Mouse (Mus musculus): ENCODE measurements around the gene Hspa2.

The Hspa2 gene

DNA sequence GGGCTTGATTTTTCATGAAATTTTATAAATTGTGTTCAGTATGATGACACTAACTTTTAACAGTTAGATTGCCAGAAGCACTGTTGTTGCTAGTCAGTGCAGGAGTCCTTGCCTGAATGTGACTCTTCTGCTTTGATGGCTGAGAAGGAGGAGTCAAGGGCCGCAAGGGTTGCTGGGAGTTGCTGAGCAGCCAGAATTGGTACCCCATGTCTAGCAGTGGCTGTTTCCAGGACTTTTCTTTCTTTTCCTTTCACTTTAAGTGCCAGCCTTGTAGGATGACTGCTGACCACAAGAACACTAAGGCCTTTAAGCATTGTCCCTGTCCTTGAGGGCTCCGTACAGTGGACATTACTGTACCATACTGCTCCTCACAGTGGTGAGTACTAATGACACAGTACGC lies 26.2 kb upstream of the Hspa2 start:
- no peak for DNase-seq (ENCODE audit: low spot score)

DNA sequence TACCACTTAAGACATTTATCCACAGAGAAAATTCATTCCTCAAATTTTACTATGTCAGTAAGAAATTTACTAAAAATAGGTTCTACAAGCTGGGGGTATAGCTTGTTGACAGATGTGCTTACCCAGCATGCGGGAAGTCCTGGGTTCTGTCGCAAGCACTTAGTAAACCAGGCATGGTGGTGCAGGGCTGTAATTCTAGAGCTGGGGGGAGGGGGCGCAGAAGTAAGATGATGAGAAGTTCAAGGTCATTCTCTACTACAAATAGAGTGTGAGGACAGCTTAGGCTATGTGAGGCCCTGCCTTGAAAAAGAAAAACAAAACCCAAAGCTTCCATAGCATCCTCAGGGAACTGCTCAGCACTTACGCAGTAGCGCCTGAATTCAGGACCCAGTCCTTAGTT lies 25.4 kb upstream of the Hspa2 start:
- no peak for DNase-seq (ENCODE audit: low spot score)

DNA sequence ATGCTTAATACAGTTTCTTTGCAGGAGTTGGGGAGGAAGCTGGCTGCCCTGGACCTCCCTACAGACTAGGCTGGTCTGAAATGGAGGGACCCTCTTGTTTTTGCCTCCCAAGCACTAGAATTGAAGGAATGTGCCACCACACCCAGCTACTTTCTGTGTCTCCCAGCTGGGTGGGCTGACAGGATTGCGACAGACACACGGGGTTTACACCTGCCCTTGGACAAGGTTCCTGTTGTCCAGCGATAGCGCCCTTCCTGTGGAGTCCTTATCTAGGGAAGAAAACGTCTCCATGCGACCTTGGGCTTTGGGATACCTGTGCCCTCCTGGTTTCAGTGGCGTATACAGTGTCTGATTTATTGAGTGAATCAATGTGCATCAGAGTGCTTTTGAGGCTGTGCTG lies 23.8 kb upstream of the Hspa2 start:
- DNase-seq (ENCODE audit: low spot score), result no peak

DNA sequence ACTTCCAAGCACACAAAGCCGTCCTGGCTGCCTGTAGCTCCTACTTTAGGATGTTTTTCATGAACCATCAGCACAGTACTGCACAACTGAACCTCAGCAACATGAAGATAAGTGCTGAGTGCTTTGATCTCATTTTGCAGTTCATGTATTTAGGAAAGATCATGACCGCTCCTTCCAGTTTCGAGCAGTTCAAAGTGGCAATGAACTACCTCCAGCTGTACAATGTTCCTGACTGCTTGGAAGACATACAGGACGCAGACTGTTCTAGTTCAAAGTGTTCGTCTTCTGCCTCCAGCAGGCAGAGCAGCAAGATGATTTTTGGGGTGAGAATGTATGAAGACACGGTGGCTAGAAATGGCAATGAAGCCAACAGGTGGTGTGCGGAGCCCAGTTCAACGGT lies 18.6 kb upstream of the Hspa2 start:
- no peak for DNase-seq (ENCODE audit: low spot score)

DNA sequence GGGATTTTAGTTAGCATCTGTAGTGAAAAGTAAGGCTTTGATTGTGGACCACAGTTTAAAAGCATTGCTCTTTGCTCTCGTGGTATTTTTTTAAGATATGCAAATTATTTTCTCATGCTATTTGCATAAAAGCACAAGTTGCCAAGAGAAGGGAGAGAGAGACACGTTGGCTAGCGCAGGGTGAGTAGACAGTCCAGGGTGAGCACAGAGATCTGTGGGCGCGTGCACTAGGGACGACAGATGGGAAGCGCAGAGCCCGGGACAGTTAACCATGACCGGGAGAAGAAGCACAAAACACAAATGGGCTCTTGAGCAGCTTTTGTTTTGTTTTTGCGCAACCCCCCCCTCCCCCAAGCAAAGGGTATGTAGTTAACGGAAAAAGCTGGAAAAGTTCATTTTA lies 15.2 kb upstream of the Hspa2 start:
- no peak for DNase-seq (ENCODE audit: low spot score)

DNA sequence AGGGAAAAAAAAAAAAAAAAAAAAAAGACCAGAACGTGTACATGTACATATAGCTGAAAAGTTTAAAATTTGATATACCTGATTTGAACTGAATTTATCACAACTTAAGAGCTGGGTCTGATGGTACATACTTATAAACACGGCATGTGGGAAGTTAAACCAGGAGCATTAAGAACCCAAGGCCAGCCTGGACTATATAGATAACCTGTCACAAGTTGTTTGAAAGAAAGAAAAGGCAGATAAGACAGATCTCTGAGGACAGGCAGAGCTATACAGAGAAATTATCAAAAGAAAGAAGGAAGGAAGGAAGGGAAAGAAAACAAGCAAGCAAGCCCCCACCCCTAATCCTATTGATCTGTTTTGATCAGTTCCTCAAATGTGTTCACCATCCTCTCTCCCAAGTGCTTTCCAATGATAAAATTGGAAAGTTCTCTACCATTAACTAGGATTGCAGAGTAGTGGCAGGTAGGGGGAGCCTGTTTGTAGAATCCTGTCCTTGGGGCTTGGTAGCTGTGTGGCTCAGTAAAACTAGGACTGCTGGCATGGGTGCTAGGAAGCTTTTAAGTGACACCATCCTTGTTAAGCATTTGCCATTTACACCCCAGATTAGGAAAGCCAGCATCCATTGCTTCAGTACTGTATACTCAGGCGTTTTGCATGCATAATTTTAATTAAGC lies 12.2 kb upstream of the Hspa2 start:
- no peak for DNase-seq (ENCODE audit: low spot score)

DNA sequence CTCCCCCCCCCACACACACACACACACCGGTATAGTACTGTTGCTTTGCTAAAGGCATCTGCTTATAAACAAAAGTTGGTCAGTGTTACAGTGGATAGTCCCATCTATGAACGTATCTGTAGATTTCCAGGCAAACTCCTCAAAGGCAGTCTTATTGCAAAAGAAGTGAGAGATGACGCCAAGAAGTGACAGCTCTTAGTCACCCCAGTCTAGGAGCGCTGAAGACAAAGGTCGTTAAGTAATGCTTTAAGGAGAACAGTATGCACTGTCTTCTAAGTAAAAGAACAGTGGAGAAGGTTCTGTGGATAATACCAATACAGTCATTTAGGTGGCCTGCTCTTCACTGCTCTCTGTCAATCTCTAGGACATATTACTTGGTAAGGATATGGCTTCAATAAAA lies 11.0 kb upstream of the Hspa2 start:
- DNase-seq (ENCODE audit: low spot score), result no peak

DNA sequence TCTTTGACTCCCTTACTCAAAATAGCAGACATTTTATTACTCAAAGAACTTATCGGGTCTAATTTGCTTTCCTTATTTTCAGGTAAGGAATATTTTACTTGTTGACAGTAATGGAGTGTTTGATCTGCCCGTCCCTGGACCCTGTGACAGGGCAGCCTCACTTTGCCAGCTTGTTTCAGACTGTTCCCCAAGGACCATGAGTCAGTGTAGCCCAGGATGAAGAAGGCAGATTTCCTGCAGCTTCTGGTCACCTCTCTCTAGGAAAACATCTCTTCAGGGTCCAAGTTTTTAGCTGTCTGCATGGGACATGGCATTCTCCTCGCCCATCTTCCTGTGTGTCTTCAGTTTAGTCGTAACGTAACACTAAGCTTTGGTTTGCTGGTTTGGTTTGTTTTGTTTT lies 6.7 kb upstream of the Hspa2 start:
- no peak for DNase-seq (ENCODE audit: low spot score)

DNA sequence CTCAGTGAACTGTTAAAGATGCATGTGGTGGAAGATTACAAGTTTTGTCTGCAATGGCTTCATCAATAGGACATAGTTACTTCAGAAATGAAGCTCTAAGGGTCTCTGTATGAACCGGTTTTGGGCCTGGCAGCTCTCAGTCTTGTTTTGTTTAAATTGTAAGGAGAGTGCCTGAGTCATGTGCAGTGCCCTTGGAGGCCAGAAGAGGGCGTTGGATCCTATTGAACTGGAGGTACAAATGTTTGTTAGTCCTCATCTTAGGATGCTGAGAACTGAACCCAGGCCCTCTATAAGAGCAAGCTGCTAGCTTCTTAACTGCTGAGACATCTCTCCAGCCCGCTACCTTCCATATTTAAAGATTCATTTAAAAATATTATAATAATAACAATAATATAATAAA lies 2.3 kb upstream of the Hspa2 start:
- no peak for DNase-seq (ENCODE audit: low spot score)

DNA sequence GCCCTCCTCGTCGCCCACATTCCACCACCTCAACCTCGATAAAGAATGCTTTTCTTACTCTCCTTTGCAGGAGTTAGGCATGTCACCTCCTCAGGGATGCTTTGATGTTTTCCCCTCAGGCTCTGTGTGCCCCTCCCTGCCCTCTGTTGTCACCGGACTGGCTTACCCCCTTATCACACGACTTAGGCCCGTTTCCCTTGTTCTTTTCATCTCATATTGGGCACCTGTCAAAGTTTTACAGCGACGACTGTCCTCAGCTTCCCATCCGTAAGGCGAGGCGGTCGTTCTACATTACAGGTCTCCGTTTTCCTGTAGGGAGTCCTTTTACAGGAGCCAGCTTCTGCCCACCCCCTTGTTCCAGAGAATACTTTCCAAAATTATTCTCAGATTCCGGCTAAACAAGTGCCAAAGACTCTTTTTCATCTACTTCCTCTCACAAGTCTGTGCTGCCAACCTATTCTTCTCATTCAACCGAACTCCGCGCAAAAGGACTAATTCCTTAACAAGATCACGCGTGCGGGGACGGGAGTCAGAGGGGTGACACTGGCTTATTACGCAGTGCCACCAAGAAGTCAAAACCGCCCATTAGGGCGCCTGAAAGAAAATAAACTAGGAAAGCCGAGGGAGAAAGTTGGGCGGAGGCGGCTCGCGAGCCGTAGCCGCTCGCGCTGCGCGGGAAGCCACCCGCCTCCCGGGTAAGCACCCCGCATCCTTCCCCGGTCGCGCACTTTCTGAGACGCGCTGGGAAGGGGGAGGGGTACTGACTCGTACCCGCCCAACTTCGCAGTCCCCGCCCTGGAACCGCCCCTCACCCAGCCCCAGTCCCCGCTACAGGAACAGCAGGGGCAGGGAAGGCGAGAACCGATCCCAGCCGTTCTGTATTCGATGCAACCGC lies 738 bp upstream of the Hspa2 start:
- DNase-seq (ENCODE audit: low spot score), result peak; percentile 88

DNA sequence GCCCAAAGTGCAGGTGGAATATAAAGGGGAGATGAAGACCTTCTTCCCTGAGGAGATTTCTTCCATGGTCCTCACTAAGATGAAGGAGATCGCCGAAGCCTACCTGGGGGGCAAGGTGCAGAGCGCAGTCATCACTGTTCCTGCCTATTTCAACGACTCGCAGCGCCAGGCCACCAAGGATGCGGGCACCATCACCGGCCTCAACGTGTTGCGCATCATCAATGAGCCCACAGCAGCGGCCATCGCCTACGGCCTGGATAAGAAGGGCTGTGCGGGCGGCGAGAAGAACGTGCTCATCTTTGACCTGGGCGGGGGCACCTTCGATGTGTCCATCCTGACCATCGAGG lies 833 bp downstream of the Hspa2 start:
- no peak for DNase-seq (ENCODE audit: low spot score)

DNA sequence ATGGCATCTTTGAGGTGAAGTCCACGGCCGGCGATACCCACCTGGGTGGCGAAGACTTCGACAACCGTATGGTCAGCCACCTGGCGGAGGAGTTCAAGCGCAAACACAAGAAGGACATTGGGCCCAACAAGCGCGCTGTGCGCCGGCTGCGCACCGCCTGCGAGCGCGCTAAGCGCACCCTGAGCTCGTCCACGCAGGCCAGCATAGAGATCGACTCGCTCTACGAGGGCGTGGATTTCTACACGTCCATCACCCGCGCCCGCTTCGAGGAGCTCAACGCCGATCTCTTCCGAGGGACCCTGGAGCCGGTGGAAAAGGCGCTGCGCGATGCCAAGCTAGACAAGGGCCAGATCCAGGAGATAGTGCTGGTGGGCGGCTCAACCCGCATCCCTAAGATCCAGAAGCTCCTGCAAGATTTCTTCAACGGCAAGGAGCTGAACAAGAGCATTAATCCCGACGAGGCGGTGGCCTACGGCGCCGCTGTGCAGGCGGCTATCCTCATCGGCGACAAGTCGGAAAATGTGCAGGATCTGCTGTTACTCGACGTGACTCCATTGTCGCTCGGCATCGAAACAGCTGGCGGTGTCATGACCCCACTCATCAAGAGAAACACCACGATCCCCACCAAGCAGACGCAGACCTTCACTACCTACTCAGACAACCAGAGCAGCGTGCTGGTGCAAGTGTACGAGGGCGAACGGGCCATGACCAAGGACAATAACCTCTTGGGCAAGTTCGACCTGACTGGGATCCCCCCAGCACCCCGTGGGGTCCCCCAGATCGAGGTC lies 1.4 kb downstream of the Hspa2 start:
- DNase-seq (ENCODE audit: low spot score), result peak; percentile 28

DNA sequence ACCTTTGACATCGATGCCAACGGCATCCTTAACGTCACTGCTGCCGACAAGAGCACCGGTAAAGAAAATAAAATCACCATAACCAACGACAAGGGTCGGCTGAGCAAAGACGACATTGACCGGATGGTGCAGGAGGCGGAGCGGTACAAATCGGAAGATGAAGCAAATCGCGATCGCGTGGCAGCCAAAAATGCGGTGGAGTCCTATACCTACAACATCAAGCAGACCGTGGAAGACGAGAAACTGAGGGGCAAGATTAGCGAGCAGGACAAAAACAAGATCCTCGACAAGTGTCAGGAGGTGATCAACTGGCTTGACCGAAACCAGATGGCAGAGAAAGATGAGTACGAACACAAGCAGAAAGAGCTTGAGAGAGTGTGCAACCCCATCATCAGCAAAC lies 2.0 kb downstream of the Hspa2 start:
- DNase-seq (ENCODE audit: low spot score), result peak; percentile 70

DNA sequence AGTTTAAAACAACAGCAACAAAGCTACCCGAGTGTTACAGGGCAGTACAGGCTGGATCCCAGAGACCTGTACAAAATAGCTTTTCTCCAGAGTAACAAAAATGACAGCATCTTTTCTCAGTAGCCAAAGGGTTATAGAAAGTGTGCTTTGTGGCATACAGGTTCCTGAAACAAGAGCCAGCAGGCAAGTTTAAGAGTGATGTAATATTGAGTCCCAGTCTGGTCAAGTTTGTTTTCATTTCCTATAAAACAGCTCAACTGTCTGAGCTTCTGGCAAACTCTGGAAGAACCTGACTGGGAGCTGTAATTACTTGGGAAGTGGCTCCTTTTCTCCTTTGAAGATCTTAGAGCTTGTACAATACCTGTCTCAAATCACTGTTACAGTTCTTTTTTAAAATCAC lies 3.2 kb downstream of the Hspa2 start:
- no peak for DNase-seq (ENCODE audit: low spot score)

DNA sequence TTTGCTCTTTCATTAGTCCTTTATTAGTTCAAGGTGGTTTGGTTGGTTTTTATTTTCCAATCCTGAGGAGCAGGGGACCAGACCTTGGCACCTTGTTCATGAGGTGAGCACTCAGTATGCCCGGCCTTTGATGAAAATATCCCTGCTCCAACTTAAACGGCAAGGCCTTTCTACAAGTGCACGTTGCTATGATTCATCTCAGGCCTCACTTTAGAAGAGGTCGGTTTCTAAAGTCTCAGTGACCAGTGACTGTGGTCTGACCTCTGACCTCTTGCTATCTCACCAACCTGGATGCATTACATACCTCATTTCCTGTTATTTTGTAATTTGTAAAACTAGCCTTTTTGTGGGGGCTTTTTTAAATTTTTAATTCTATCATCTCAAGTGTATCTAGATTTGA lies 5.2 kb downstream of the Hspa2 start:
- DNase-seq (ENCODE audit: low spot score), result peak; percentile 21

DNA sequence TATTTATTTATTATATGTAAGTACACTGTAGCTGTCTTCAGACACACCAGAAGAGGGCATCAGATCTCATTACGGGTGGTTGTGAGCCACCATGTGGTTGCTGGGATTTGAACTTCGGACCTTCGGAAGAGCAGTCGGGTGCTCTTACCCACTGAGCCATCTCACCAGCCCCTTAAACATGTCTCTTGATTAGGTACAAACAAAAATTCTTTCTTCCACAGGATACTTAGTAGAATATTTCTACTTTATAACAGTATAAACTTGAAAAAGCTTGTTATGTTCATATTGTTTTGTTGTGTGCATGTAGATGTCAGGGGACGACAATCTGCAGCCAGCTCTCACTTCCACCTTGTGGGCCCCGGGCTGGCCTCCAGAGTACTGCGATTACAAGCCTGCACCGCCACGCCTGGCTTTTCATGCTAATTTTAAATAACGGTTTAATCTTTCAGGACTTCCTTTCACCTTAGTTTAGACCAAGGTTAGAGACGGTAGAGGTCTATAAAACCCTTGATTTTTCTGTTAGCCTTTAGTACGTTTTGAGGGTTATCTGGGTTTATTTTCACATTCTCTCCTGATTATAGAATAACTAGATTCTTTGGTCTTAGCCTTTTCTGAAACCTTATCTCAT lies 11.5 kb downstream of the Hspa2 start:
- no peak for DNase-seq (ENCODE audit: low spot score)

DNA sequence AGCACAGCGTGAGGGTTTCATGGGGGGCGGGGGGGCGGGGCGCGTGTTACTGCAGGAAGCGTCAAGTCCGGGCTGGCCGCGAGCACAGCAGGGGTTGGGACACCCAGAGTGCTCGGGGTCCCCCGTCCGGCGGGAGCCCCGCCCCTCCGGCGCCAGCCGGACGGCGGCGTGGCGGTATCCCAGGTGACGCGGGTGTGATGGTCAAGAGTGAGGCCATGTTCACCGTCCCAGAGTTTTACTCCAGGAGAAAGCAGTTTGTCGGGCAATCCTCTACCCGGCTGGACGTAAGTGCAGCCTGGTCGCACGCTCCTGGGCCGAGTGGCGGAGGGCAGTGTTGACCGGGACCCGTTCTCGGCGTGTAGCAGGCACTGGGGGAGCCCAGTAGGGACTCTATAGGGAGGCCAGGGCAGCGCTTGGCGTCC lies 13.5 kb downstream of the Hspa2 start, which contains the start of gene Ppp1r36:
TSS of gene Ppp1r36 (plus strand) at position 106 of the 422 bp plus-strand sequence.
- DNase-seq (ENCODE audit: low spot score), result peak; percentile 56

DNA sequence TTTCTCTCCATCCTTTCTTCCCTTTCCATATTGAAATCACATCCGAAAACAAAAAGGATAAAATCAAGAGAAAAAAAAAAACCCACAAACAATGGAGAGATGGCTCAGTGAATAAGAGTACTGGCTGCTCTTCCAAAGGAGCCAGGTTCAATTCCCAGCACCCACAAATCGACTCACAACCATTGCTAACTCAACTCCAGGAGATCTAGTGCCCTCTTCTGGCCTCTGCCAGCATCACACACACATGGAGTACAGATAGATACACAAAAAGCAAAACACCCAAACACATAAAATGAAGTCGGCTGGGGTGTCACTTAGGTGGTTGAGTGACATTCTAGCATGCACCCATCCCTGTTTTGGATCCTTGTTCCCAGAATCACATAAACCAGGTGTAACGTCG lies 14.4 kb downstream of the Hspa2 start:
- no peak for DNase-seq (ENCODE audit: low spot score)

DNA sequence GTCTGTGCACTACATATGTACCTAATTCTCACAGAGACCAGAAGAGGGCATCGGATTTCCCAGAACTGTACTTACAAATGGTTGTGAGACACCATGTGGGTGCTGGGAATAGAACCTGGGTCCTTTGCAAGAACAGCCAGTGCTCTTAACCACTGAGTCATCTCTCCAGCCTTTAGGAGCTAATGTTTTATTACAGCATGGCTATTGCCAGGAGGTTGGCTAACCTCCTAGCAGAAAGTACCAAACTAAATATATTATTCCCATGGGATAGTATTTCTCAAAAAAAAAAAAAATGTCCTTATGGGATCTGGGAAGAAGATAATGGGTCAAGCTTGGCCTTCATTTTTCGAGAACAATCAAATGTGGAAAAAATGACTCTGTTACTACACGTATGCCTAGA lies 21.3 kb downstream of the Hspa2 start:
- DNase-seq (ENCODE audit: low spot score), result no peak

DNA sequence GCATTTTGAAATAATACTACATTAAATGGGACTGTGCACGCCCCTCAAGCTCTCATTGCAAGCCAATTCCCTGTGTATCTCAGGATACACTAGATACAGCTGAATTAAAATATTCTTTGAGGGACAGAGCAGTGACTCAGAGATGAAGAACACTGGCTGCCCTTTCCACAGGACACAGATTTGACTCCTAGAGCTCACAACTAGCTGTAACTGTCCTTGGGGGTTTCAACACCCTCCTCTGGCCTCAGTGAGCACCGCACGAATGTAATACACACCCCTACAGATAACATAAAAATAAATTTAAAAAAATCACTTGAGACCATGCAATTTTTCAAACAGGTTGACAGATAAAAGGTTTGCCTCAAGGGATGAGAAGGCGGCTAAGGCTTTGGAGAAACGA lies 23.6 kb downstream of the Hspa2 start:
- no peak for DNase-seq (ENCODE audit: low spot score)

DNA sequence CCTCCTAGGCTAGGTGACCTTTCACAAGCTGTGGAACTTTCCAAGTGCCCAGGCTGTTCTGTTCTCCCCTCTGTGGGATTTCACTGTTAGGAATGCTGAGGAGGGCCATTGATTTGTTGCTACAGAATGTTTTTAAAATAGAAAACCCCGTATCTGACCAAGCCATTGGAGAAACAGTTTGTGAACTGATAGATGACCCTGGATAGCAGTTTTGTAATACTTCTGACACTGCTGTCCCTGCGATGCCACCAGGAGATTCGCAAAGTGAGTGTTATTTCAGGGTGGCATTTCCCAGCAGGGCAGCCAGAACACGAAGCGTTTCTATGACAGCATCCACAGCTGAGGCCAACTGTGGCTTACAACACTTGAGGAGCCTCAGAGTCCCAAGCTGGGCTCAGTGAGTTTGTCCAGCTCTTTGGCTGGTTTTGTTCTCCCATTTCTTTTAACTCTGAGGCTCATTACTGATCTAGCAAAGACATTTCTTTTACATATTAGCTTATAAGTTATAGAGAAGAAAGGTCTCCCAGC lies 27.0 kb downstream of the Hspa2 start:
- DNase-seq (ENCODE audit: low spot score), result no peak

DNA sequence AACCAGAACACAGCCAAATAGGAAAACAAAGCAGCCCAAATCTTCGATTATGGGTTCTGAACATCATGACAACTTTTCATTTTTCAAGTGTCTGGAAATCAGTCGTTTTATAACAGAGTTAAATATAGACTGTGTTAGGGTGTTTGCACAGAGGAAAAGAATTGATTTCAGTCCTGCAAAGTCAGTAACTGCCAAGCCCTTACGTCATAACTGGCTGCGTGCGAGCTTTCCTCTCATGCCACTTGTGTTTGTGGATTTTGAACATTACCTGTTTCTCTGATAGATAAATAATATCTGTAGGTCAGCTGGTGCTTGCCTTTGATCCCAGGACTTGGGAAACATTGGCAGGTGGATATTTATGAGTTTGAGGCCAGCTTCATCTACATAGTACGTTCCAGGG lies 27.5 kb downstream of the Hspa2 start:
- no peak for DNase-seq (ENCODE audit: low spot score)

Measured in embryo, embryonic 10 days (tissue).